Mouse (Mus musculus): ENCODE measurements around the gene Slc1a4.
A peak's percentile ranks its signal among the peaks of the same experiment; 100 is the strongest.

The Slc1a4 gene

DNA sequence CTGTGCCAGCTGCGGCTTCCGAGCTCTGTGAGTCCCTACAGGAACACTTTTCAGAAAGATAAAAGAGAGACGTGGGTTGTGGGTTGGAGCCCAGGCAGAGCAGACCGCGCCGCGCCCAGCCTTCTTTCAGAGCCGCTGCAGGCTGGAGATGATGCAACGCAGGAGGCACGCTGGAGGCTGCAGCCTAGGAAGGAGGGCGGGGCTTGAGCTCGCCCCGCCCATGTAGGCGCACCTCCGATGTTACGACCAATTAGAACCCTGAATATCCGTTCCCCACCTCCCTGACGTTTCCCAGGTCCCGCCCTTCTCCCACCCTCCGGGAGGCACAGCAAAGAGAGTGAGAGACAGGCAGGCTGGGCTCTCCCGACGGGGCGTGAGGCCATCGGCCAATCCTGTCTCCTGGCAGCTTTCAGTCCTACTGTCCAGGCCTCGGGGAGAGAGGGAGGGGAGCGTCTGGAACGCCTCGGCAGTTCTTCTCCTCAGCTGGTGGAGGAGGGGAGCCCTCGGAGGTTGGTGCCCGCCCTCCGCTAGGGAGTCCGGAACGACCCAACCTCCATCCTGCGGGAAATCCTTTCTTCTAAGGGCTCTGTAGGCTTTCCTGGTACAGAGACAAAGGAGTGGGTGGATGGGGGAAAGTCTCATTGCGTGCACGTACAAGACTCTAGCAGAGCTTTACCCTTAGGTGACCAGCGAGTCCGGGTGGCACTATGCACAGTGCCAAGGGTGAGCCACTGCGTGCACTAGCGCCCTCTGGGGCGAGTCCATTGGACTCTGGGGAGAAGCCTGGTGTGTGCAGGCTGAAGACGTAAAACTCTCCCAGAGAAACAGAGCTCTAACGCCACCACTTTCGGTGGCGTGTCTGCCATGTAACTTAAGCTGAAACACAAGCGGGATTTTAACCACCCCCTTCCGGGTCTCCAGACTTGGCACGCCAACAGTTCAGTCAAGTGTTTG lies at the start of gene Slc1a4:
TSS of gene Slc1a4 (minus strand) at position 153 of the 954 bp plus-strand sequence.
- peak; percentile 89 for DNase-seq

DNA sequence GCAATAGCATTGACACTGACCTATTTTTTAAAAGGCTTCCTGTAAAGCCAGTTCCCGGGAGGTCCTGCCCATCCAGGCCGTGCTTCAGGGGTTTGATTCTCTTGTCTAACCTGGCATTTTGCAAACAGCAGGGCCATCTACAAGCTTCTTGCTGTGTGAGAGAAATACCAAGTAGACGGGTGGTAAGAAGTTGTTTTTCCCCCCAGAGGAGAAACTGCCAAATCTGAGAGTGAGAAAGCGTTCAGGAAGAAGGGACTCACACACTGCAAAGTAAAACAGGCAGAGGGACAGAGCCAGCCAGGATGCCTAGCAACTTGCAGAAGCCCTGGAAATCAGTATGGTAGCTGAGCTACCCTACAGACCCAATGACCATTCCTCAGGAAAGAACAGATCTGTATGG lies 47.6 kb upstream of the Slc1a4 start:
- DNase-seq: no peak

DNA sequence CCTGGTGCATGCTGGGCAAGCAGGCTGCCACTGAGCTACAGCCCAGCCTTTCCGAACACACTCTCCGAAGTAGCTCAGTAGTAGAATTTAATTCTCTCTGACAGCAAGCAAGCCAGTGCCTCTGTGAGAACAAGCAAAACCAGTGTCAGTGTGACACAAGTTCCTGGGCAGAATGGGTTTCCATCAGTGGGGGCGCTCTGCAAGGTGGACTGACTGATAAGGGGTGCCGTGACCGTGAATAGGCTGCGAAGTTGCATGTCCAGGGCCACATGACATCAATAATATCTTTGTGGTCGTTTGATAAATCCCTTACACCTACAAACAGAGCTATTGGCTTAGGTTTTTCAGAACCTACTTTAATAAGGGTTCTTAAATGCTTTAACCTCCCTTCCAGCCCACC lies 44.1 kb upstream of the Slc1a4 start:
- no peak for DNase-seq

DNA sequence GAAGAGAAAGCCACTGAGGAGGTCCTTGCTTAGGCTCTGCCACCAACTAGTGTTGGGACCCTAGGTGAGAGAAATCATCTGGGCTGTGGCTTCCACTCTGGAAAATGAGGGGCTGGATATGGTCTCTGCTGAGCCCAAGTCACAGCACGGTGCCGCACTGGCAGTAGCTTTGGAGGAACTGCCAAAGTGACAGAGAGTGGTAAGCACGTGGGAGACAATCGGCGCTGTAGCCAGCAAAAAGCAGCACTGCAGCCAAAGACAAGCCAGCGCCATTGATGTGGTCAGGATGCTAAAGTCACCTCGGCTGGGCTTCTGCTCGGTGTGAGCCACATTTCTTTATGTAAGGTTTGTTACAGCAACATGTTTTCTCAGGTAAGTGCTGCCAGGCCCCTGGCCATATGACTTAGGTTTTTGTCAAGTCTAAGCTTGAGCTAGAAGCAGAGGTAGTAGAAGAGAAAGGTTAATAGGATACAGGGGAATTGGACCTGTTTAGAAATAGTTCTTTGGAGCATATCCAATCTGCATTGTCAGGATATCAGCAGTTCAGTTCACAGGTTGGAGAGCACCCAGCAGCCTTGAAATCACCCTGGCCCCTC lies 40.2 kb upstream of the Slc1a4 start:
- peak; percentile 16 for DNase-seq

DNA sequence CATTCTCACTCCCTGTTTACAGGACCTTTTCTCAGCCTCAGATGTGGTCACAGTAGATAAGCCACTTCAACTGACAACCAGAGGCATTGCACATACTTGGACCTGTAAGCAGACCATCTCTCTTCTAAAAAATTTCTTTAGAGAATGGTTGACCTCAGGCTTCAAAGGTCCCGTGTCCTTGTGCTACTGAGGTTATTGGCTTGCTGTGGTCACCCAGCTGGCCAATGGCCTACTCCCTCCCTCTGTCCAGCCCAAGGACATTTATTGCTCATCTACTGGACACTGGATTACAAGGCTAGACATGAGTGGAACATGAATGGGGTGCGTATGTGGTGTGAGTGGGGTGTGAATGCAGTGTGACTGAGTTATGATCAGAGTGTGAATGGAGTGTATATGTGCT lies 38.0 kb upstream of the Slc1a4 start:
- no peak for DNase-seq

DNA sequence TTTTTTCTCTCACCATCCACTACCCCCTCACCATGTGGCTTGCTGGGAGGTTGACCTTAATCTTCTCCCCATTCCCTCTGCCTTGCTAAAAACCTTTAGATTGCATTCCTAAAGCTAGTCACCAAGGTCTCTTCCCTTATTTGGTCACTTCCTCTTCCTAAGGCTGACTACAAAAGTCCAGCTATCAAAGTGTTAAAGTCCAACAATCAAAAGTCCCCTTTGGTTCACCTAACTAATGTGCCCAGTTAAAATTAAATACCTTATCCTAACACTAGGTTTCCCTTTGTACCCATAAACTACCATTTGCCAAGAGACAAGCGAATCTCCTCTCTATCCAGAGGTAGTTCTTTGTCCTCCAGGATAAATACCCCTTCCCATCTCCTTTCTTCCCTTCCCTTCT lies 33.9 kb upstream of the Slc1a4 start:
- no peak for DNase-seq

DNA sequence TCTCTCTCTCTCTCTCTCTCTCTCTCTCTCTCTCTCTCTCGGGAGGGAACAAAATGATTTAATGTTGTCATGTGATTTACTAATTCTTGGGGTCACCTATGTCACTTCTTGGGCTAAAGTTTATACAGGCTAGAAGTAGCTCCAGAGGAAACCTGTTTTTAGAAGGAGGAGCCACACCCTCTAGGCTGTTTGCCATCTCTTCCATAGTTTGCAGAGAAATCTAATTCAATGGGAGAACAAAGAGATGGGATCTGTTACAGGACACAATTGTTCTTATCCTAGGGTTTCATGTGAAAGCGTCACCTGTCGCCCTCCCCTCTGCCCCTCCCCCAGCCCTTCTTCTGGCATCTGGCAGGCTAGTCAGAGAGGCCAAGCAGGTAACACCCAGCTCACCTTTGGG lies 28.8 kb upstream of the Slc1a4 start:
- no peak for DNase-seq

DNA sequence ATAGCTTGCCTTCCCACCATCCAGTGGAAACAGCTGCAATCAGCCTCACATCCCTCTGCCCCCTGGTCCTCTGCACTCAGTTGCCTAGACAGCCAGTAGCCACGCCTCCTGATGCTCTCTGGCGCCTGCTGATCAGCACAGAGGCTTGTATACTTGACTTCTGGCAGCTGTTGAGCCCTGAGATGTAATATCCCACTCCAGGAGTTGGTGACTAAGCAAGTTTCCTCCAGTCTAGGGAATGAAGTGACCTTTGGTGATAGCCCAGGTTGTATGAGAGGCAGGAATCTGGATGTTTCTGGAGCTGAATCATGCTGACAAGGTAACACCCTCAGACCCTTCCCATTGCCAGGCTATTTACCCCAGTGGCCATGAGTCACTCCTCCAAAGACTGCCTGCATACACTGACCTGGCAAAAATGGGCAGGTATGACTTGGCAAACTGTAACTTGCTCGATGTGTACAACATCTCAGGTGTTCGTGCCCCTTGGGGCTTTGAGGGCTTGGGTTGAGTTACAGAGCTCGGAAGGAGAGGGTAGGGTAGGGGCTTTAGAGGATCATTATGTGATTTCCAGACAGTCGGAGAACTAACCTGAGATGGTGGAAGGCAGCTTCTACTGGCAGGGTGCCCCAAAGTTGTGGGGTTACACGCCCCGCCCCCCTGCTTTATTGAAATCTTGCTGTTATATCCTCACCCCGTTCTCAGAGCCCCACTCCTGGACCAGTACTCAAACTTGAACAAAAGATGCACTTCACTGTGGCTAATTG lies 25.4 kb upstream of the Slc1a4 start:
- no peak for DNase-seq

DNA sequence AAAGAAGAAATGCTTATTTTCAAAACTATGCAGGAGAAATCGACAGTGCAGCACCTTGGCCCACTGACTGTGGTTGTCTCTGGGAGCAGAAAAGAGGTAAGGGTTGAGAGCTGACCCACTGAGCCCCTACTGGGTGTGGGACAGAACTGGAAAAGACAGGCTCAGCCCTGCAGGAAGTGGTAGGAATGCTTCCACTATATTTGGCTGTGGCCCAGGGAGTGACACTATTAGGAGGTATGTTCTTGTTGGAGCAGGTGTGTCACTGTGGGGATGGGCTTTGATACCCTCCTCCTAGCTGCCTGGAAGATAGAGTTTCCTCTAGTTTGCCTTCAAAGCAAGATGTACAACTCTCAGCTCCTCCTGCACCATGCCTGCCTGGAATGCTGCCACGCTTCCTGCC lies 16.0 kb upstream of the Slc1a4 start:
- no peak for DNase-seq

DNA sequence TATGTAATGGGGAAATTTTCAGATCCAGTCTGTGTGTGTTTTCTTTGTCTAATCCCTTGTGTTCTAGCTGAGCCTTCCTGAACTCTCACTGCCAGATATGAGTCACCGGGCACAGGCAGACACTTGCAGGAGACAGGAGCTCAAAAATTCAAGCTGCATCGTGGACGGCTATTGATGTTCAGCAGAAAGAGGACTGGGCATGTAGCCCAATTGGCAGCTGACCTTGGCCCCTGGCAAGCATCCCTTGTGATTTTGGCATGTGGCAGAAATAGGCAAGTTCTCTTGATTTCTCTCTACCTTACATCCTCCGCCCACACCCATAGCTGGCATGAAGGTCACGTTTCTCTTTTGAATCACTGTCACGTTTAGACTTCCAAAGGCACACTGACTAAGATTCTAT lies 15.0 kb upstream of the Slc1a4 start:
- peak; percentile 88 for DNase-seq

DNA sequence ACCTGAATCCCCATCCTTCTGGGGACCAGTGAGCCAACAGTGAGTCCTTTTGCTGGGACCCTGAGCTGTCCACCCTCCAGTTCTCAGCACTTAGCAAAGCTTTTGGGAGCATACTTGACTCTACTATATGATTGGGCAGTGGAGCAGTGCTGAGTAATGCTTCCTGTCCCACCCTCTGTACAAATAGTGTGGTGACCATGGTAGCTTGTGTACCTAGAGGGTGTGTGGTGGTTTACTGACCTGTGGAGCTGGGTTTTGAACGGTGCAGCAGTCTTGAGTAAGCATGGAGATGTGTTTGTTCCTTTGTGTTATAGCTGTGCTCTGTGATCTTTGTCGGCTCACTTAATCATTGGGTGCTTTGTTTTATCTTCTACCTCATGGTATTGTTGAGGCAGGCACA lies 13.9 kb upstream of the Slc1a4 start:
- no peak for DNase-seq

DNA sequence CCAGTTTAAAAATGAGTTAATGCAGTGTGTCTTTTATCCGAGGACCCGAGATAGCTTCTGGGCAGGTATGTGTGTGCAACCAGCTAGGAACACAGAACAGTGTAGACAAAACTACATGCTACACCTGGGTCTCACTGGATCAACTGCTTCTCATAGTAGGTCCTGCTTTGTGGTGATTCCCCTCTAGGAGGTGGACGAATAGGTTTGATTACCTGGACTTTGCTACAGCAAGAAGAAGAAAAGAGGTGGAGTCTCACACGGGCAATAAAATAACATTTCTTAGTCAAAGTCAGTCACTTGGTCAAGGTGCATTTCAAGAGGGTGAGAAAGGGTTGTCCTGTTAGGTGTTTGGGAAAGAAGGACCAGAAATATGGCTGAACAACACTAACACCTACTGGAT lies 11.4 kb upstream of the Slc1a4 start:
- no peak for DNase-seq

DNA sequence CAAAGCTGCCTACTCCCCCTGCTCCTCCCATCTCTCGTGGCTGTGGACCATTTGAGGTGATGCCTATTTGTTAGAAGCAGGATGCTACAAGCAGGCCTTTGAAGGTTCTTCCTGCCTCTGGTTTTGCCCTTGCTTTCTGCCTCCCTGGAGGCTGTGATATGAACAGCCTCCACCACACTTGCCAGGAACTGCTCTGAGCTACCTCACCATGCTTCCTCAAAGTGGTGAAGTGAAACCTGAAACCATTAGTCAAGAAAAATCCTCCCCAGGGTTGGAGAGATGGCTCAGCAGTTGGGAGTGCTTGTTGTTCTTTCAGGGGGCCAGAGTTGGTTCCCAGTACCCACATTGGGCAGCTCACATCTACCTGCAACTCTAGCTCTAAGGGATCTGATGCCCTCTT lies 9.1 kb upstream of the Slc1a4 start:
- no peak for DNase-seq

DNA sequence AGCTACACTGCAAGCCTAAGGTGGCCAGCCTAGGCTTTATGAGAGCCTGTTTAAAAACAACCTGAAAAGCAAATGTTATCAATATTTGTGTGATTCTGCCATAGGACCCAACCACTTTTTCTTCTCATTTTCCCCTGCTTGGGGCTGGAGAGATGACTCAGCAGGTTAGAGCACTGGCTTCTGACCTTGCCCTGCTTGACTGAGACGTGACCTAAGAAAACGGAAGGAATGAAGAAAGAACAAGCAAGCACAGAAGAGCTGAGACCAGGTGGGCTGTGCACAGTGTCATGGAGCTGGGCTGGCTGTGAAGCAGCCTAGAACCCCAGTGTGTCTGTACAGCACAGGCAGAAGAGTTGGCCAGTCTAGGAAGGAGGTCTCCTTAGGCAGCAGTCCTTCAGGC lies 6.2 kb upstream of the Slc1a4 start:
- DNase-seq: no peak

DNA sequence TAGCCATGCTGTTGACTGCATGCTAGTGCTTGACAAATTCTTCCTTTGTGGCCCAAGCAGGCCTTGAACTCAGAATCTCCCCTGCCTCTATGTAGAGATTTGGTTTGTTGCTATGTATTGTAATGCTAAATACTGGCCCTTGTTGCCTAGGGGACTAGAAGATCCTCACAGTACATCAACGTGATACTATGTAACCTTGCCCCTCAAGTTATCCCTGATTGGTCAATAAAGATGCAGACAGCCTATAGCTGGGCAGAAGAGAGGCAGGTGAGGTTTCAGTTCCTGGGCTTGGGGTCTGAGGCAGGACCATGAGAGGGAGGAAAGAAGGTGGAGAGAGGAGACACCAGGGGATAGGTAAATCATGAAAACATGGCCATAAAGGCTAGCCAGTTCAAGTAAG lies 1.8 kb upstream of the Slc1a4 start:
- no peak for DNase-seq

DNA sequence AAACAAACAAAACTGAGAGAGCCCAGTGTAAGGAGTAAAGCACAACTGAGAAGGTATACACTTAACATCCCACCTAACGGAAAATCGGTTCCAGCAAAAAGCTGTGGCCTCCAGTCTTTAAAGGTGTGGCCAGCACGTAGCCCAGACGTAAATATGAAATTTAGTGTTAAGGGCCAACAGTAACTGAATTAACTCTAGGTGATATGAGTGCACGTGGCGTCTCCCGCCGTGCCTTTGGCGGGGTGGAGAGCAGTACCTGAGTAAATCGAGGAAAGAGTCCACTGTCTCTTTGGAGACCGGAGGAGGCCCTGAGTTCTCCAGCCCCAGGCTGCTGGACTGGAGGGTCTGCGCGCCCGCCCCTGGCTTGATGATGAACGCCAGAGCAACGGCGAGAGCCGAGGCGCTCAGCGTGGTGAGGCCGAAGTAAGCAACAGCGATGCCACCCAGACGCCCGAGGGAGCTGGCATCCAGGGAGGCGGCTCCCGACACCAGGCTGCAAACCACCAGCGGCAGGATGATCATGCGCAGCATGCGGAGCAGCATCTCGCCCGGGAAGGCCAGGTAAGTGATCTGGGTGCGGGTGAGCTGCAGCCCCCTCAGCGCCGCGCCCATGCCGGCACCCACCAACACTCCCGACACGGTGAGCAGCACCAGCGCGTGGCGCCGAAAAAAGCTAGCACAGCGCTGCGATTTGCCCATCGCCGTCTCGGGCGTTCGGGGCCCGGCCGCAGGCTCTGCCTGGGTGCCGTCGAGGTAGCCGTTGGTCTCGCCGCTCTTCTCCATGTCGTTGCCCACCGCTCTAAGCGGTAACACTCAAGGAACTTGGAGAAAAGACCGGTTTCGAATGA lies 599 bp downstream of the Slc1a4 start:
- DNase-seq: peak; percentile 54

DNA sequence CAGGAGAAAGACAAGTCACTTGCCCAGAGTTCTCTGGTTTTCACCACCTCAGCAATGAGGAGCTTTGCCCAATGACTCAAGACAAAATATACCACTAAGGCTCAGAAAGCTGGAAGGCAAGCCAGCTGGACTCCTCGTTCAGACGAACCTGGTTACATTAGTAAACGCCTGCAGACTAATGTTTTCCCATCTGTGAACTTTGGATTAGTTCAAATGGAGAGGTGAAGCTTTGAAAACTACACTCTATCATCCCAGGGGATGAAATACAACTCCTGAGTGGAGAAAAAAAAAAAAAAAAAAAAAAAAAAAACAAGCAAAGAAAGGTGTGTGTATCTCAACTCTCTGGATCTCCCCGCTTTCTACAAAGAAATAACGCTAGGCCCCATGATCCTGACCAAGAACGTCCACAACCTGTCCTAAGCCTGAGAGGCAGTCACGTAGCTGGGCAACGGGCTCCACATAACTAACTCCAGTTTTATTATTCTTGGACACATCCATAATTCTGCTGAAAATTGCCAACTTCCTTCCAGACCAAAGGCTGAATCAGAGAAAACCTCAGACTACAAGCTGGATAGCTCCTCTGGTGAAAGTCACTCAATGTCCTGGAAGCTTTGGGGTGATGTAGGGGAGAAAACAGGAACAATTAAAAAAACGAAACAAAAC lies 1.4 kb downstream of the Slc1a4 start:
- no peak for DNase-seq

DNA sequence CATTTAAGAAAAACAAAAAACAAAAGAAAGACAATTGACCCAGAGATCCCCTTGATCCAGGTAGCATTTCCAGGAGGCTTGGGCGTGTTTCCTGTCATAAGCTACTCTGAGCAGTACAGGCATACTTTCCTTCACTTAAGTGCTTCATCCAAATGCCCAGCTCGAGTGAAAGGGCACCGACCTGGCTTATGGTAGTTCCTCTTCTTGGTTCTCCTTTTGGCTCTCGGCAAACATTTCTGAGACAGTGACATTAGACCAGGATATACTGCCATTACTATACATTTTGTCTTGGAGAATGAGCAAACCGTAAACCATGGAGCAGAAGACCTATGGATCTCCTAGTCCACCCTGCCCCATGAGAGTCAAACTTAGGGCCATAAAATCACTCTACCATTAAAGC lies 2.8 kb downstream of the Slc1a4 start:
- DNase-seq: no peak

DNA sequence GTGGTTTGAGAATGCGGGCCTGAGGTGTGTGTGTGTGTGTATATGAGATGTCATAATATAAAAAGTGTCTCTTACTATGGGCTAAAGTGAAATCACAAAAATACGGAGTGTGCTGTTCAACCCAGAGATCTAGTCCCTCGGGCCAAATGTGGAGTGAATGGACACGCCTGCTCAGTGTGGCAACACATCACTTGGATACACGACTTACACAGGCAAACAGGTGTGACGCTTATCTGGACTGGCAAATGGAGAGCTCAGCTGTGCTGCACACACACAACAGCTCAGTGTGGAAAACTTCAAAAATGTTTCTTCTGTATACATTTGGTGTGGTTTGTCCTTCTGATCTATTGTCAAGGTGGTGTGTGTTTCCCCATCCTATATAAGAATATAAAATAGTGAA lies 3.7 kb downstream of the Slc1a4 start:
- DNase-seq: no peak

DNA sequence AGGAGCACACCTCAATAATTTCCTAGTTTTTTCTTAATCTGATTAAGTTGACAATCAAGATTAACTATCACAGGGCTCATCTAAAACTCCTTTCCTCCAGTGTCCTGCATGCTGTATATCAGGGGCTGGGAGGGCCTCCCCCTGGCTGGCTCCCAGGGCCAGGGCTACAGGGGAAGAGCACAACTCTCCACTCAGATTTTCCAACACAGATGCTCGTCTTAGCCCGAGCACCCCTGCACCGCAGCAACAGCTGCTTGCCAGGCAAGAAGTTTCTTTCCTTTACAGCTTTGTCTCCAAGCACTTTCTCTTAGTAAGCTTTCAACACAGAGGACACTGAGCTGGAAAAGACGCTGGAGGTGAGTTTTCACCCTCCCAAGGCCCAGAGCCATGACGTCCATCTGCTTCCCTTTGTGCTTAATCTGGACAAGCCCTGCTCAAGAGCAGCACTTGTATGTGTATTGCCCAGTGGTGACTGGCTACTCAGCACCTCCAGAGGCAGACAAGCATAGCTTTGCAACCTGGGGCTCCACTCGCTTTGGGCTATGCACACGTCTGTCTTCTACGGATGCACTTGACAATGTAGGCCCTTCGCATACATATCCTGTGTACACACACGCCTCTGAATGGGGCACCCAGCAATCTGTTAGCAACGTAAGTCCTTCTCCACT lies 6.1 kb downstream of the Slc1a4 start:
- no peak for DNase-seq

DNA sequence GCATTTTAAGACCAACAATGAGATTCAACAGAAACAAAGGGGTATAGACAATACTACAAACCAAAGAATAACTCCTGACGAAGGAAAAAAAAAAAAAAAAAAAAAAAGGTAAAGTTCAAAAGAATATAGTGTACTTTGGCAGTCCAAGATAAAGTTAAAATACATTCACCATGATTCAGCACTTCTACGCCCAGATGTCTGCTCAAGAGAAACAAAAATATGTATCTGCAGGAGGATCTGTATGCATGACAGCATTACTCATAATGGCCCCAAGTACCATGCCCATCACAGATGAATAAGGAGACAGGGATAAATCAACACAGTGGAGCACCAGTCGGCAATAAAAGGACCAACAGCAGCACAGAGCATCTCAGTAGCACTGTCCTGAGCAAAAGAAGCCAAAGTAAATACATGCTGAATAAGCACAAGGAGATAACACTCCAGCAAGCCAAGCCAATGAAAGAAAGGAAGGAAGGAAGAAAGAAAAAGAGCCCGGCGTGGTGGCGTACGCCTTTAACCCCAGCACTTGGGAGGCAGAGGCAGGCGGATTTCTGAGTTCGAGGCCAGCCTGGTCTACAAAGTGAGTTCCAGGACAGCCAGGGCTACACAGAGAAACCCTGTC lies 7.3 kb downstream of the Slc1a4 start:
- DNase-seq: no peak
